Mouse (Mus musculus) retina, adult 2 months (tissue): Measurements from ENCODE around the gene Frmpd3.
A peak's percentile ranks its signal among the peaks of the same experiment; 100 is the strongest.

ENCODE experiments used
- DNase-seq: peaks from one replicate; pipeline ENCODE4 v3.0.0-alpha.2; 2012; ENCODE audit warnings: low read depth, low spot score

Gene Frmpd3

GRCm38 (mm10) chrX:140456279-140456731 is 114.2 kb downstream of the Frmpd3 start, which contains the start of gene Prps1:
TSS of gene Prps1 (plus strand) at chrX:140456613.
- DNase-seq: peak; percentile 71

GRCm38 (mm10) chrX:140456751-140457491 is 114.9 kb downstream of the Frmpd3 start:
- DNase-seq: no peak

DNA sequence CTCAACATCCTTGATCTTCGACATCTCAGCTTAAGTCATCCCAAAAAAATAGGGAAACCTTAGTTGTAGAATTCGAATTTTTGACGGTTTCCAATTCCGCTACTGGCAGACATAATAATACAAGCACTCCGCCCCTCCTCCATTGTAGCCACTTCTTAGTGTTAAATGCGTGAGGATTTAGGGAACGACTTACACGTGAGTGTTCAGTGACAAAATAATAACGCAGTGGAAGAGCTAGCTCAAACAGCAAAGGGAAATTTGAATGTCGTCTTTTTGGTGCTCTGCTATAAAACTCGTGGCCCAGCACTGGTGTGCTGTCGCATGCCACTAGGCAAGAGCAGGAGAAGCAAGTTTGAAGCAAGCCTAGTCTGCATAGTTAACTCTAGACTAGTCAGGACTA is 115.4 kb downstream of the Frmpd3 start:
- DNase-seq: no peak

GRCm38 (mm10) chrX:140478231-140478630 is 136.2 kb downstream of the Frmpd3 start:
- no peak for DNase-seq

DNA sequence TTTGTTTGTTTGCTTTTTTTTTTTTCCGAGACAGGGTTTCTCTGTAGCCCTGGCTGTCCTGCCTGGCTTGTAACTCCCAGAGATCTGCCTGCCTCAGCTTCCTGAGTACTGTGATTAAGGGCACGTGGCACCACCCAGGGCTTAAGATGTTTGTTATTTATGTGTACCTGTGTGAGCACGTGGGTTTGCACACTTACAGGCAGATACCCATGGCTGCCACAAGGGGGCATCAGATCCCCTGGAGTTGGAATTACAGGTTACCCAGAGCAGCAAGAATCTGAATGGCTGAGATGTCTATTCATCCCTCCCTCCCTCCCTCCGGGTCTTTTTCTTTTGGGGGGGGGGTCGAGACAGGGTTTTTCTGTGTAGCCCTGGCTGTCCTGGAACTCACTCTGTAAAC is 137.1 kb downstream of the Frmpd3 start:
- DNase-seq: no peak
